Mouse (Mus musculus) small intestine, adult 2 months (tissue): ENCODE measurements at regions not wholly inside any gene's neighbourhood (a gene's known extent, or its start where the extent isn't known, plus 50 kb on each side); places are given as distances from the start of the nearest gene placed in this dataset.

Source experiments
- CTCF ChIP-seq: fragments of 200-500 bp; IDR thresholded peaks from 2 replicates; pipeline ENCODE4 v1.5.1; 2012; ENCODE audit warnings: low read depth, mild to moderate bottlenecking, control low read depth, inconsistent platforms, low read length, moderate library complexity, mixed read lengths; ENCODE audit not compliant: insufficient replicate concordance, insufficient read length; ENCODE audit errors: extremely low read depth
- POLR2A ChIP-seq: fragments of 200-500 bp; IDR thresholded peaks from 2 replicates; pipeline ENCODE4 v1.6.1; 2012; ENCODE audit warnings: low read depth, mild to moderate bottlenecking, control low read depth, inconsistent platforms, low read length, moderate library complexity

GRCm38 (mm10) chr14:16074089-16074488 lies 175.0 kb upstream of the Ngly1 start:
- TF ChIP-seq POLR2A: no peak
- no peak for TF ChIP-seq CTCF
